Mouse (Mus musculus) gastrocnemius, adult 2 months (tissue): Measurements from ENCODE around the gene Actrt2. TPM values are rescaled to one million over a fixed set of nuclear protein-coding genes. Genes with fewer than 3 reads are reported as not detected.
A peak's percentile ranks its signal among the peaks of the same experiment; 100 is the strongest.

Experiments used
- DNase-seq: peaks from one replicate; pipeline ENCODE4 v3.0.0; 2022
- H3K27ac ChIP-seq: fragments of 200-600 bp; 2 replicates; pipeline ENCODE4 v1.8.1; 2022; ENCODE audit warnings: mild to moderate bottlenecking
- H3K4me3 ChIP-seq: fragments of 200-600 bp; 2 replicates; pipeline ENCODE4 v1.8.1; 2022; ENCODE audit warnings: mild to moderate bottlenecking, moderate library complexity
- CTCF ChIP-seq: fragments of 200-600 bp; IDR thresholded peaks from 2 replicates; pipeline ENCODE4 v1.8.1; 2022; ENCODE audit warnings: antibody characterized with exemption, mild to moderate bottlenecking, moderate library complexity
- intact Hi-C: fragments of 180-260 bp; cut with DNase I; formaldehyde crosslinking; loops from one replicate; pipeline ENCODE4 v1.15.1; 2025
- long read RNA-seq, 2 experiments: library from polyadenylated mRNA; stranded (forward); transcript quantifications; one replicate each; pipeline ENCODE4 v2.0.0; 2021
- total RNA-seq, 2 experiments: library from RNA; stranded (reverse); gene quantifications; 2 replicates each; pipeline ENCODE4 v1.2.3; 2021

Gene Actrt2
- not detected for total RNA-seq
- long read RNA-seq, experiment 1: 0 reads
- long read RNA-seq, experiment 2: 0 reads

- no peak within 1 kb of the TSS for H3K27ac ChIP-seq
- H3K4me3 ChIP-seq: no peak within 1 kb of the TSS
- no peak for DNase-seq
- TF ChIP-seq CTCF: no peak
- intact Hi-C loops: no loop called here
Observed at GRCm38 (mm10) chr4:154667767-154668166, at the start of gene Actrt2. Gene Actrt2, minus strand, starts transcription at chr4:154667867.

GRCm38 (mm10) chr4:154709391-154710107 is 41.9 kb upstream of the Actrt2 start:
- no peak for DNase-seq

GRCm38 (mm10) chr4:154708811-154709210 is 41.1 kb upstream of the Actrt2 start:
- DNase-seq: no peak
- no peak overlapping the region for H3K27ac ChIP-seq
- no peak overlapping the region for H3K4me3 ChIP-seq
- intact Hi-C loops: no loop called here
- no peak for TF ChIP-seq CTCF

More at GRCm38 (mm10) chr4:154709391-154710107, 41.9 kb upstream of the Actrt2 start:
- TF ChIP-seq CTCF: no peak
- intact Hi-C loops: no loop called here
- Histone ChIP-seq H3K4me3 (no peak overlapping the region), H3K27ac (no peak overlapping the region)

GRCm38 (mm10) chr4:154708223-154708622 is 40.6 kb upstream of the Actrt2 start:
- no peak for DNase-seq
- intact Hi-C loops: no loop called here
- Histone ChIP-seq H3K27ac (no peak overlapping the region), H3K4me3 (no peak overlapping the region)
- TF ChIP-seq CTCF: no peak

GRCm38 (mm10) chr4:154707521-154707920 is 39.9 kb upstream of the Actrt2 start:
- peak; percentile 59 for TF ChIP-seq CTCF
- H3K27ac ChIP-seq: peak overlapping the region; percentile 56; the same call in 1 of the 2 replicates
- H3K4me3 ChIP-seq: no peak overlapping the region
- intact Hi-C loops: no loop called here
- peak; percentile 67 for DNase-seq

GRCm38 (mm10) chr4:154706442-154706841 is 38.8 kb upstream of the Actrt2 start:
- no peak for DNase-seq
- Histone ChIP-seq H3K27ac (peak overlapping the region; percentile 49), H3K4me3 (no peak overlapping the region)
- no peak for TF ChIP-seq CTCF
- intact Hi-C loops: no loop called here

GRCm38 (mm10) chr4:154705681-154706080 is 38.0 kb upstream of the Actrt2 start:
- TF ChIP-seq CTCF: no peak
- peak; percentile 84 for DNase-seq
- intact Hi-C loops: no loop called here
- H3K27ac ChIP-seq: peak overlapping the region; percentile 67
- no peak overlapping the region for H3K4me3 ChIP-seq

GRCm38 (mm10) chr4:154705056-154705455 is 37.4 kb upstream of the Actrt2 start:
- Histone ChIP-seq H3K27ac (peak overlapping the region; percentile 67), H3K4me3 (no peak overlapping the region)
- intact Hi-C loops: no loop called here
- DNase-seq: no peak
- TF ChIP-seq CTCF: no peak

- intact Hi-C loops: no loop called here
- no peak for TF ChIP-seq CTCF
- H3K27ac ChIP-seq: no peak overlapping the region
- no peak for DNase-seq
- no peak overlapping the region for H3K4me3 ChIP-seq
Observed at GRCm38 (mm10) chr4:154704591-154704990, 36.9 kb upstream of the Actrt2 start.

- intact Hi-C loops: no loop called here
Observed at GRCm38 (mm10) chr4:154703426-154704070, 35.9 kb upstream of the Actrt2 start.

GRCm38 (mm10) chr4:154702931-154703330 is 35.3 kb upstream of the Actrt2 start:
- no peak overlapping the region for H3K4me3 ChIP-seq
- no peak overlapping the region for H3K27ac ChIP-seq
- DNase-seq: no peak
- no peak for TF ChIP-seq CTCF
- intact Hi-C loops: no loop called here

More at GRCm38 (mm10) chr4:154703426-154704070, 35.9 kb upstream of the Actrt2 start:
- DNase-seq: no peak
- TF ChIP-seq CTCF: no peak
- Histone ChIP-seq H3K4me3 (no peak overlapping the region), H3K27ac (no peak overlapping the region)

GRCm38 (mm10) chr4:154702186-154702585 is 34.5 kb upstream of the Actrt2 start:
- no peak for DNase-seq
- H3K4me3 ChIP-seq: no peak overlapping the region
- H3K27ac ChIP-seq: no peak overlapping the region
- TF ChIP-seq CTCF: no peak
- intact Hi-C loops: no loop called here

- DNase-seq: no peak
- Histone ChIP-seq H3K27ac (no peak overlapping the region), H3K4me3 (no peak overlapping the region)
- no peak for TF ChIP-seq CTCF
- intact Hi-C loops: no loop called here
Observed at GRCm38 (mm10) chr4:154700921-154701412, 33.3 kb upstream of the Actrt2 start.

- no peak for DNase-seq
- no peak overlapping the region for H3K27ac ChIP-seq
- no peak for TF ChIP-seq CTCF
Observed at GRCm38 (mm10) chr4:154700436-154700835, 32.8 kb upstream of the Actrt2 start.

More at GRCm38 (mm10) chr4:154700436-154700835, 32.8 kb upstream of the Actrt2 start:
- no peak overlapping the region for H3K4me3 ChIP-seq
- intact Hi-C loops: no loop called here
